Mouse (Mus musculus): ENCODE results near the gene Wwp2. TPM values are rescaled to one million over a fixed set of nuclear protein-coding genes. Genes with fewer than 3 reads are reported as not detected.
A peak's percentile ranks its signal among the peaks of the same experiment; 100 is the strongest.

Wwp2 gene
- total RNA-seq, 1 experiment: 49.2 TPM

GRCm38 (mm10) chr8:107545621-107546152, 109.5 kb downstream of the Wwp2 start:
- Histone ChIP-seq H3K4me3 (ENCODE audit: insufficient read depth in 1 of 2, low read depth in 1 of 2, low read length in 2 of 2, poor library complexity in 1 of 2, severe bottlenecking in 1 of 2) (no peak overlapping the region), H3K9ac (ENCODE audit: insufficient read depth, low read depth, low read length, poor library complexity, severe bottlenecking) (no peak overlapping the region), H3K4me1 (ENCODE audit: control insufficient read depth in 2 of 2, insufficient read depth in 2 of 2, low read length in 2 of 2, poor library complexity in 1 of 2) (peaks cover 4 to 9% of the 10 kb centered on the region in 2 experiments; a peak in 1 of 4 replicates), H3K9me3 (ENCODE audit: control insufficient read depth, insufficient read depth, low read depth, low read length) (no peaks in the 10 kb centered on the region), H3K27ac (ENCODE audit: insufficient read depth, low read depth, low read length, poor library complexity, severe bottlenecking) (no peak overlapping the region), H3K36me3 (ENCODE audit: control insufficient read depth, insufficient read depth, low read length, poor library complexity, severe bottlenecking) (peaks cover 7% of the 10 kb centered on the region; the same call in 1 of the 2 replicates)
- TF ChIP-seq ZNF384 (IDR thresholded peaks at IDR 0.05; ENCODE audit: low read depth, low read length): no peak
- no peak for TF ChIP-seq CHD2 (IDR thresholded peaks at IDR 0.05; ENCODE audit: low read depth, low read length)
- no peak for TF ChIP-seq MAFK (IDR thresholded peaks at IDR 0.05; ENCODE audit: insufficient read depth, low read depth, low read length)
- no peak for TF ChIP-seq HCFC1 (IDR thresholded peaks at IDR 0.05; ENCODE audit: borderline replicate concordance, insufficient read depth, low read length)
- no peak for TF ChIP-seq ZC3H11A (IDR thresholded peaks at IDR 0.05; ENCODE audit: borderline replicate concordance, low read depth, low read length)
- DNase-seq (ENCODE audit: low read depth, low spot score): no peak
- in situ Hi-C loops (cut with MboI; ENCODE audit: low sequenced_read_pairs in 2 of 2, unreplicated experiment in 2 of 2): no loop called here

- H3K4me3 ChIP-seq (ENCODE audit: insufficient read depth in 1 of 2, low read depth in 1 of 2, low read length in 2 of 2, poor library complexity in 1 of 2, severe bottlenecking in 1 of 2): no peak overlapping the region
- TF ChIP-seq HCFC1 (IDR thresholded peaks at IDR 0.05; ENCODE audit: borderline replicate concordance, insufficient read depth, low read length): no peak
- no peak for TF ChIP-seq ZNF384 (IDR thresholded peaks at IDR 0.05; ENCODE audit: low read depth, low read length)
- no peak for TF ChIP-seq MAFK (IDR thresholded peaks at IDR 0.05; ENCODE audit: insufficient read depth, low read depth, low read length)
- TF ChIP-seq CHD2 (IDR thresholded peaks at IDR 0.05; ENCODE audit: low read depth, low read length): no peak
- TF ChIP-seq ZC3H11A (IDR thresholded peaks at IDR 0.05; ENCODE audit: borderline replicate concordance, low read depth, low read length): no peak
- peaks cover 6% of the 10 kb centered on the region; the same call in 1 of the 2 replicates for H3K36me3 ChIP-seq (ENCODE audit: control insufficient read depth, insufficient read depth, low read length, poor library complexity, severe bottlenecking)
- in situ Hi-C loops (cut with MboI; ENCODE audit: low sequenced_read_pairs in 2 of 2, unreplicated experiment in 2 of 2): no loop called here
- no peak overlapping the region for H3K27ac ChIP-seq (ENCODE audit: insufficient read depth, low read depth, low read length, poor library complexity, severe bottlenecking)
- no peak for DNase-seq (ENCODE audit: low read depth, low spot score)
- H3K4me1 ChIP-seq (ENCODE audit: control insufficient read depth in 2 of 2, insufficient read depth in 2 of 2, low read length in 2 of 2, poor library complexity in 1 of 2): peaks cover 4 to 9% of the 10 kb centered on the region in 2 experiments; a peak in 1 of 4 replicates
- H3K9ac ChIP-seq (ENCODE audit: insufficient read depth, low read depth, low read length, poor library complexity, severe bottlenecking): no peak overlapping the region
- H3K9me3 ChIP-seq (ENCODE audit: control insufficient read depth, insufficient read depth, low read depth, low read length): no peaks in the 10 kb centered on the region
These were observed 110.0 kb downstream of the Wwp2 start for GRCm38 (mm10) chr8:107546154-107546553.

GRCm38 (mm10) chr8:107546817-107547216, 110.7 kb downstream of the Wwp2 start:
- H3K27ac ChIP-seq (ENCODE audit: insufficient read depth, low read depth, low read length, poor library complexity, severe bottlenecking): no peak overlapping the region
- in situ Hi-C loops (cut with MboI; ENCODE audit: low sequenced_read_pairs in 2 of 2, unreplicated experiment in 2 of 2): no loop called here

GRCm38 (mm10) chr8:107552234-107552633, 116.1 kb downstream of the Wwp2 start:
- in situ Hi-C loops (cut with MboI; ENCODE audit: low sequenced_read_pairs in 2 of 2, unreplicated experiment in 2 of 2): no loop called here
- no peaks in the 10 kb centered on the region for H3K9me3 ChIP-seq (ENCODE audit: control insufficient read depth, insufficient read depth, low read depth, low read length)
- no peak overlapping the region for H3K27ac ChIP-seq (ENCODE audit: insufficient read depth, low read depth, low read length, poor library complexity, severe bottlenecking)
- no peak for DNase-seq (ENCODE audit: low read depth, low spot score)
- no peak overlapping the region for H3K4me3 ChIP-seq (ENCODE audit: insufficient read depth in 1 of 2, low read depth in 1 of 2, low read length in 2 of 2, poor library complexity in 1 of 2, severe bottlenecking in 1 of 2)
- H3K36me3 ChIP-seq (ENCODE audit: control insufficient read depth, insufficient read depth, low read length, poor library complexity, severe bottlenecking): peaks cover 12% of the 10 kb centered on the region
- no peak overlapping the region for H3K9ac ChIP-seq (ENCODE audit: insufficient read depth, low read depth, low read length, poor library complexity, severe bottlenecking)
- no peak for TF ChIP-seq CHD2 (IDR thresholded peaks at IDR 0.05; ENCODE audit: low read depth, low read length)
- TF ChIP-seq HCFC1 (IDR thresholded peaks at IDR 0.05; ENCODE audit: borderline replicate concordance, insufficient read depth, low read length): no peak
- TF ChIP-seq ZNF384 (IDR thresholded peaks at IDR 0.05; ENCODE audit: low read depth, low read length): no peak
- TF ChIP-seq ZC3H11A (IDR thresholded peaks at IDR 0.05; ENCODE audit: borderline replicate concordance, low read depth, low read length): no peak
- no peaks in the 10 kb centered on the region for H3K4me1 ChIP-seq (ENCODE audit: control insufficient read depth in 2 of 2, insufficient read depth in 2 of 2, low read length in 2 of 2, poor library complexity in 1 of 2)

More at GRCm38 (mm10) chr8:107546817-107547216, 110.7 kb downstream of the Wwp2 start:
- Histone ChIP-seq H3K4me3 (ENCODE audit: insufficient read depth in 1 of 2, low read depth in 1 of 2, low read length in 2 of 2, poor library complexity in 1 of 2, severe bottlenecking in 1 of 2) (peak overlapping the region in 1 of 2 experiments; percentile 1; a peak in 1 of 4 replicates), H3K36me3 (ENCODE audit: control insufficient read depth, insufficient read depth, low read length, poor library complexity, severe bottlenecking) (peaks cover 6% of the 10 kb centered on the region; the same call in 1 of the 2 replicates), H3K9me3 (ENCODE audit: control insufficient read depth, insufficient read depth, low read depth, low read length) (no peaks in the 10 kb centered on the region), H3K4me1 (ENCODE audit: control insufficient read depth in 2 of 2, insufficient read depth in 2 of 2, low read length in 2 of 2, poor library complexity in 1 of 2) (peaks cover 4 to 9% of the 10 kb centered on the region in 2 experiments; a peak in 1 of 4 replicates), H3K9ac (ENCODE audit: insufficient read depth, low read depth, low read length, poor library complexity, severe bottlenecking) (no peak overlapping the region; the same call in 1 of the 2 replicates)
- TF ChIP-seq CHD2 (IDR thresholded peaks at IDR 0.05; ENCODE audit: low read depth, low read length) (no peak), MAFK (IDR thresholded peaks at IDR 0.05; ENCODE audit: insufficient read depth, low read depth, low read length) (no peak), ZC3H11A (IDR thresholded peaks at IDR 0.05; ENCODE audit: borderline replicate concordance, low read depth, low read length) (no peak), HCFC1 (IDR thresholded peaks at IDR 0.05; ENCODE audit: borderline replicate concordance, insufficient read depth, low read length) (no peak), ZNF384 (IDR thresholded peaks at IDR 0.05; ENCODE audit: low read depth, low read length) (no peak)
- no peak for DNase-seq (ENCODE audit: low read depth, low spot score)

Data from ES-E14 (cell line).